Mouse (Mus musculus) layer of hippocampus, adult 9-10 months (tissue): ENCODE results near the gene Pard3b.

Experiments
- DNase-seq: peaks from one replicate; pipeline ENCODE4 v3.0.0; 2022; ENCODE audit warnings: low spot score

Gene Pard3b

GRCm38 (mm10) chr1:62388013-62388412, 749.4 kb downstream of the Pard3b start:
- DNase-seq = no peak

- DNase-seq = no peak
Observed at GRCm38 (mm10) chr1:62392863-62393262, 754.2 kb downstream of the Pard3b start.

DNA sequence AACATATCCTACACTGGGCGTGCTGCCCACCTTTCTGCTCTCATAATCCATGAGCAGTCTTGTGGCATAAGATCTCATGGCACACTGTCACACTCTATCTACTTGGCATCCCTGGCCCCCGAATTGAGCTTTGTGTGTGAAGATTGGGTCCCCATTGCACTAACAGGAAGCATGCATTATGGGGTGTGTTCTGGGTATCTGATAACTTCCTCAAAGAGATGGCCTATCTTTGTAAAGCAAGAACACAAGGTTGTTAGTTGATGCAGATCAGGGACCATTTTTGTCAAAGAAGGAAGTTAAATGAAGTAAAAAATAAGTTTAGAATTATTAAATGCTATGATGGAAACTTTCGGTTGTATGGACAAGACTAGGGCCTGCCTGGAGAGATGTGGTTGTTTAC, 755.9 kb downstream of the Pard3b start:
- no peak for DNase-seq

GRCm38 (mm10) chr1:62398261-62398660, 759.6 kb downstream of the Pard3b start:
- no peak for DNase-seq

DNA sequence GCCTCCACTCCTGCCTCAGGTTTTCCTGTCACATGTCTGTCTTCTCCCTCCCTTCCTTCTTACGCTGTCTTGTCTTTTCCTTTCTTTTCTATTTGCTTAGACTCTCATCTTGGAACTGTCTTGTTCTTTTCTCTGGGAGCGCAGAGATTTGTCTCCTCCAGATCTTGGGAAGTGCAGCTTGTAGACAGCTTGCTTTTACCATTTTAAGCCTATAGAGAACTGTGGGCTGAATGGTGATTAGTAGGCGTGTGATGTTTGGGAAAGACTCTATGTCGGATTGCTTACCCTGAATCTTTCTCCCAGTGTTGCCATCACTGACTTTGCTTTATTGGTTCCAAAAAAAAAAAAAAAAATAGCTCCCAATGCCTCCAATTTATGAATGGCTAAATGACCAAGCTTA, 760.1 kb downstream of the Pard3b start:
- no peak for DNase-seq

DNA sequence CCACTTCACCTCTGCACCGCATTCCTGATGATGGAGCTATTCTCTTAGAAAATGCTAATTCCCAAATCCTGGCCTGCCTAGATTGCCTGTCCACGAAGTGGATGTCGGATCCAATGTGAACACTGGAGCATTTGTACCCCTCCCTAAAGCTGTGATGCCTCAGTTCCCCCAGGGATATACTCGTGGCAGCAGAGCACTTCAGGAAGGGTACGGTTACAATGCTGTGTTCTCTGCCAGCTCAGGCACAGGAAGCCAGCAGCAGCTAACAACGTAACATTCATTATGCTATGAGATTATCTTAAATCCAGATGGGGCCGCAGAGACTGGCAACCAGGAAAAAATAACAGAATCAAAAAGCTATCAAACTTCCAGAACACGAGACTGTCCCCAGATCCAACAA, 766.4 kb downstream of the Pard3b start:
- DNase-seq = no peak

DNA sequence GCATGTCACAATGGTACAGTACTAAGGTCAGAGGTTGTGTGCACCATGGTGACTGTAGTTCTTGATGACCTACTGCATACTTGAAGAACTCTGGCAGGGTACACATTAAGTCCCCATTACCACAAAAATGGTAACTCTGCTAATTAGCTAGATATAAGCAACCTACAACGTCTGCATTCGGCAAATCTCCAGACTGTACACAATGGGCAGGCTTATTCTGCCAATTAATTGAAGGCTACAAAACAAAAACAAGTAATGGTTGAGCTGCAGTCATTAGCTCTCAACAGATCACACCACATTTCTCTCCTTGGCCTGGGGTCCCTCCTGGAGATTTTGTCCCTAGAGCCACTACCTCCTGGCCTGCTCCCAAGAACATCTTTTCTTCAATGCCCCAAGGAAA, 772.7 kb downstream of the Pard3b start:
- DNase-seq = no peak

- DNase-seq = no peak
Observed at GRCm38 (mm10) chr1:62412019-62412418, 773.4 kb downstream of the Pard3b start.

DNA sequence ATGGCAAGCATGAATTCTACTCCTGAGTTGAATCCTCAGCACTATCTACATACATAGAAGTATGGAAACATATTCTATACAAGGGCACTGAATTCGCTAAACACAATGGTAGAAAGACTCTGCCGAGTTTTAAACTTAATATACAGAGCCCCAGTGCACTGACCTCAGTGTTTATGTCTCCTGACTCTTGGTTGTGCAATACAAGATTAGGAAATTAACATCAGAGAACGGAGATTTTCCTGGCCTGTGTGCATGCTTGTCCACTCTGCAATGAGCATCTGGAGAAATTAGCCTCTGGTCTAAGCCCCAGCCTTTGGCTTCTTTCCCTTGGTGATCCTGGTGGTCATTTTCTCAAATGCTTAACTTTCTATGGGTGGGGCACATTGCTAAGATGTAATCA, 774.4 kb downstream of the Pard3b start:
- no peak for DNase-seq

DNA sequence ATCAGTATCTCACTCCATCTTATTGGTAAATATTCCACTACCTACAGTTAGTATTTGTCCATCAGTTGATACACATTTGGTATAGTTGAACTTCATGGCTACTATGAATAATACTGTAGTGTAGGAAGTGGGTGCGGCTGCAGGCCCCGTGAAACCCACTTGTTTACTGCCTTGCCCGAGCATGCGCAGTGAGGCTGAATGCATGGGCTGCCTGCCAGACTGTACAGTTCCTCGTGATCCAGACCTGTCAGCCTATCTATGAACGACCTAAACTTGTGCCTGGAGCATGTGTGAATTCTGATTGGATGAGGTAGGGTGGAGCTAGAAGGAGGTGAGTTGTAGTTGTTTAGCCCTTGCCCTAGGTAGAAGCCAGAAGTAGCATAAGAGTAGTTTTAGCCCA, 775.9 kb downstream of the Pard3b start:
- DNase-seq = no peak

DNA sequence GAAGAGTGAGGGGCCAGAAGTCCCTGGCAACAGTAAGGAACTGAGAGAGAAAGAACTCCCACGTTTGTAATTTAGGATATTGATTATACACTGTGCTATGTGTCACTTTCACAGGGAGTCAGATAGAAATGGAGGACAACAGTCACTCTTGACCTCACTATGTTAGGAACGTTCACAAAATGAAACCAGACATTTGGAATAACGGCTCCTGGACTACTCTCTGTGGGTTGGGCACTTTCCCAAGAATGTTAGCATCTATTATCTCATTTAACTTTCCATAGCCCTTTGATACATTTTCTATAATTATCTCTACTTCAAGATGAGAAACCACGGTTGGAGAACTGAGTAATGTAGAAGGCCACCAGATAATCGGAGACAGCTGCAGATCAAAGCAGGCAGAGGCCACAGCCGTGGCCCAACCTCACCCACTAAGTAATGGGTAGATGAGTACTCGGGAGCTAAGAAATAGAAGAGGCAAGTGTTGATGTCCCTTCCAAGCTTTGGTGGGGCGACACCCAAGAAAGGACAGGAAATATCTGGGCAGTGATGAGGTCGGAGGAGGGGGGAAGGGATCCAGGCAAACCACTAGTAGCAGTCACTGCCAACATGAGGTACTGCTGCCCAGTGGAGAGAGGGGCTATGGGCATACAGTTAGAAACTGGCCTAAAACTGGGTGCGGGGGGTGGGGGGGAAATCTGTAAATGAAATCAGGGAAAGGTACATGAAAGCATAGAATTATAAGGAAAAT, 778.2 kb downstream of the Pard3b start:
- DNase-seq = no peak

DNA sequence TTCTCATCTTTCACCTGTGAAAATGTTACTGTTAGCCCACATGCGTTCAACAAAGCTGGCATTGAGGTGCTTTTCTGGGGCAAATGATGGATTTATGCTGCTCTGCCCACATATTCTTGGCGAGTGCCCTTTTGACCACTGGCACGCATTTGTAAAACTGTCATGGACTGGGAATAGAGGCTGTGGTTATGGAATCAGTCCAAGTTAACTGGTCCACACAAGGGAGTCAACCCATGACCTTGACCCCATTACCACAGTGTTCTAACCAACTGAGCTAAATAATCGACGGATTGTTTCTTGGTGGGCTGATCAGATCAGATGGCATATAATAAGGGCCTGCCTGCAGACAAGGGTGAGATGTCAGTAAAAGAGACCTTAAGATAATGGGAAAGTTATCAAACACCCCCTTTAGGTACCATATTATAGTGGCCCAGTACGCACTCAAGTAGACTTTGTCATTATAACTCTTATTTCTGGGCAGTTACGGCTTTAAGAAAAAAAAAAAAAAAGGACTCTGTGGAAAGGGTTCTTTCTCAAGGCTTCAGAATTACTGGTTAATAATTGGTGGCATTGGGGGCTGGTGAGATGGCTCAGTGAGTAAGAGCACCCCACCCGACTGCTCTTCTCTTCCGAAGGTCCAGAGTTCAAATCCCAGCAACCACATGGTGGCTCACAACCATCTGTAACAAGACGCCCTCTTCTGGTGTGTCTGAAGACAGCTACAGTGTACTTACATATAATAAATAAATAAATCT, 784.4 kb downstream of the Pard3b start:
- no peak for DNase-seq

DNA sequence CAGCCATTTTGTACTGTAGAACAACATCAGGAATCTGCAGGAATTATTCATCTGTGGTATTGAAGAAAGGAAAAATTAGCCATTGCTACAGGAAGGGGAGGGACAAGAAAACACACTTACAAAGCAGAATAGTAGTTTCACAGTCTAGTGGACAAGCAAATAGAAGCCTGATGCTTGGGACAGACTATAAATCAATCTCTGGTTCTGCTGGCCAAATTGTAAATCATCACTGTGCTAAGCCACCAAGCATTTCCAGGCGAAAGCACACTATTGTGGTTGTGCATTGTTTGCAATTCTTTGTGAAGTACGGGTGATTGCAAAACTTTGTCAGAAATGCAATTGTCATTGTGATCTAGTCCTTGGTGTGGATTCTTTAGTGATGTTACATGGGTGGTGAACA, 786.7 kb downstream of the Pard3b start:
- no peak for DNase-seq

GRCm38 (mm10) chr1:62428736-62429135, 790.1 kb downstream of the Pard3b start:
- no peak for DNase-seq

- DNase-seq = no peak
Observed at GRCm38 (mm10) chr1:62429333-62430182, 790.9 kb downstream of the Pard3b start.

GRCm38 (mm10) chr1:62431054-62431453, 792.4 kb downstream of the Pard3b start:
- no peak for DNase-seq

- DNase-seq = no peak
Observed at GRCm38 (mm10) chr1:62433891-62434290, 795.3 kb downstream of the Pard3b start.

- no peak for DNase-seq
Observed at GRCm38 (mm10) chr1:62435844-62436243, 797.2 kb downstream of the Pard3b start.

DNA sequence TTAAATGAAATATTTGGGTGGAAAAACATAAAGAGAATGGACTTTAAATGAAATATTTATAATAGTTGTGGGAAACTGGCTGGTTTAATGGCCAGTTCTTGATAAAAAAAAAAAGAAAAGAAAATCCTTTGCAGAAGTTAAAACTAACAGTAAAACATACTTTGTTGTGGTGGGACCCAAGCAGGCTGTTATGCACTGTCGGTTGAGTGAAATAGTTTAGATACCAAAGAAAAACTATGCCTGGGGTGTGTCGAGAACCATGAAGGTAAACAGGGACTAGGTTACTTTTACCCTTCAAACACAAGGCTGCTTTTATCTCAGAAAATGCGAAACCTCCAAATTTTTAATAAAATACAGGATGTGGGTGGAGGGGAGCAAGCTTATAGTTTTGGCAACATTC, 797.7 kb downstream of the Pard3b start:
- DNase-seq = no peak

GRCm38 (mm10) chr1:62437493-62437892, 798.9 kb downstream of the Pard3b start:
- no peak for DNase-seq

GRCm38 (mm10) chr1:62444406-62444805, 805.8 kb downstream of the Pard3b start:
- DNase-seq = no peak

GRCm38 (mm10) chr1:62446818-62447217, 808.2 kb downstream of the Pard3b start:
- DNase-seq = no peak
